20 mouse cellular contexts compared by ENCODE assay signal in the genomic region with DNA sequence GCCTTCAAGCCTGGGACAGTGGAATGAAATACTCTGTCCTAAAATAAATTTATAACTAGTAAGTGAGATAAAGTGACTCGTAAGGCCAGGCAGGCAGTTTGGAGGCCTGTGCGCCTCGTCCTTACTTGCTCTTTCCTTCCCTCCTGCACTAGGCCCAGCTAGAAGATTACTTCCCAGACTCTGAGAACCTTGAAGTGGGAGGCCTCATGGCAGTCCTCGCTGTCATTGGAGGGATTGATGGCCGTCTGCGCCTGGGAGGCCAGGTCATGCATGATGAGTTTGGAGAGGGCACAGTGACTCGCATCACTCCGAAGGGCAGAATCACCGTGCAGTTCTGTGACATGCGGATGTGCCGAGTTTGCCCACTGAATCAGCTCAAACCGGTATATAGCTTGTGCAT.
A peak's percentile ranks its signal among the peaks of the same experiment; 100 is the strongest.
DNase-seq lines count a peak whose midpoint lies in the region; ATAC-seq and TF ChIP-seq lines count a peak whose summit lies in the region.
"Had no signal": no experiment of that assay in that cellular context is flagged by ENCODE, and none has a peak within 500 bp of the region (broad histone marks: within the 10 kb centered on the region; RNA-seq: fewer than 3 reads in every experiment).

No protein-coding gene starts in this region.

- H3K36me3 ChIP-seq in kidney, embryonic 15.5 days: peaks cover 85% of the 10 kb centered on the region
- peaks cover 71% of the 10 kb centered on the region for H3K36me3 ChIP-seq in kidney, embryonic 14.5 days (ENCODE audit: control insufficient read depth, insufficient read depth, low read length)

- H3K9me3 ChIP-seq in kidney, embryonic 15.5 days (replicated peaks): no peaks in the 10 kb centered on the region
- no peaks in the 10 kb centered on the region for H3K9me3 ChIP-seq in kidney, embryonic 14.5 days (ENCODE audit: control insufficient read depth, low read length)
- H3K9me3 ChIP-seq: embryonic facial prominence, embryonic 15.5 days; forebrain, embryonic 10.5 days; heart, embryonic 12.5 days; hindbrain, embryonic 10.5 days; hindbrain, embryonic 15.5 days had no signal

- POLR2A ChIA-PET in Patski (lab: Charles Lee): no interaction called here

- 0 out of 2 replicates have a peak, but pooled peaks have one; percentile 52 for ATAC-seq in kidney, embryonic 15.5 days (replicated peaks; ENCODE audit: low FRiP score)
- no peak for ATAC-seq in kidney, embryonic 14.5 days (ENCODE audit: low FRiP score, low TSS enrichment)
- ATAC-seq in Patski: peak; percentile 57
- ATAC-seq: forebrain, embryonic 14.5 days had no signal

- H3K9ac ChIP-seq in kidney, embryonic 15.5 days: no peak overlapping the region
- H3K9ac ChIP-seq in kidney, embryonic 14.5 days (ENCODE audit: low read depth, low read length): no peak overlapping the region
- H3K9ac ChIP-seq: embryonic facial prominence, embryonic 15.5 days; heart, embryonic 12.5 days; hindbrain, embryonic 15.5 days had no signal

- 73% methylated on average over 12 of the region's 12 CpGs for WGBS in kidney, embryonic 15.5 days
- WGBS in kidney, embryonic 14.5 days: 82% methylated on average over 12 of the region's 12 CpGs

- no peak for TF ChIP-seq CTCF in Patski (IDR thresholded peaks at IDR 0.05)

- no peak overlapping the region for H3K4me3 ChIP-seq in kidney, embryonic 15.5 days (replicated peaks)
- H3K4me3 ChIP-seq in kidney, embryonic 14.5 days (ENCODE audit: low read length): no peak overlapping the region
- H3K4me3 ChIP-seq: embryonic facial prominence, embryonic 15.5 days; erythroblast, embryonic 14.5 days; forebrain, embryonic 10.5 days; gastrocnemius, adult 2 months; heart, embryonic 12.5 days; hindbrain, embryonic 10.5 days; hindbrain, embryonic 15.5 days had no signal

- DNase-seq in Patski (ENCODE audit: low read depth, low spot score): peak; percentile 12
- DNase-seq in adrenal gland, adult 8-10 months: peak; percentile 56
- peak; percentile 52 to 58 for DNase-seq in adrenal gland, postnatal 36 days
- no peak for DNase-seq in T-cell, adult 2 months (ENCODE audit: low spot score)
- DNase-seq: cerebellum, adult 11 months; cerebellum, adult 8-10 months; cerebellum, postnatal 14 days; embryo, embryonic 11 days; gastrocnemius, adult 2 months; gastrocnemius, postnatal 25 days had no signal

- no peaks in the 10 kb centered on the region for H3K27me3 ChIP-seq in kidney, embryonic 15.5 days
- H3K27me3 ChIP-seq in kidney, embryonic 14.5 days (ENCODE audit: control insufficient read depth, insufficient read depth, low read length): no peaks in the 10 kb centered on the region
- H3K27me3 ChIP-seq in Patski: no peaks in the 10 kb centered on the region
- H3K27me3 ChIP-seq: CH12.LX; embryonic facial prominence, embryonic 15.5 days; heart, embryonic 12.5 days; hindbrain, embryonic 15.5 days had no signal

- no peak overlapping the region for H3K27ac ChIP-seq in kidney, embryonic 15.5 days
- no peak overlapping the region for H3K27ac ChIP-seq in kidney, embryonic 14.5 days (ENCODE audit: low read depth, low read length)
- H3K27ac ChIP-seq: embryonic facial prominence, embryonic 15.5 days; forebrain, embryonic 10.5 days; gastrocnemius, adult 2 months; hindbrain, embryonic 10.5 days; hindbrain, embryonic 15.5 days had no signal

- in situ Hi-C loops in Patski (cut with MboI; ENCODE audit: low pct_unique_long_range_greater_than_20kb): no loop called here

- H3K4me1 ChIP-seq in kidney, embryonic 15.5 days: no peaks in the 10 kb centered on the region
- no peaks in the 10 kb centered on the region for H3K4me1 ChIP-seq in kidney, embryonic 14.5 days (ENCODE audit: control insufficient read depth, insufficient read depth, low read length)
- H3K4me1 ChIP-seq: embryonic facial prominence, embryonic 15.5 days; forebrain, embryonic 10.5 days; heart, embryonic 12.5 days; hindbrain, embryonic 10.5 days; hindbrain, embryonic 15.5 days had no signal

- H3K4me2 ChIP-seq in kidney, embryonic 15.5 days: no peak overlapping the region
- no peak overlapping the region for H3K4me2 ChIP-seq in kidney, embryonic 14.5 days (replicated peaks; ENCODE audit: low read depth, low read length)
- H3K4me2 ChIP-seq: embryonic facial prominence, embryonic 15.5 days; heart, embryonic 12.5 days; hindbrain, embryonic 15.5 days had no signal

- CTCF ChIA-PET in Patski (lab: Charles Lee): interaction anchor here (1.2 kb wide), 1 partner anchor 10 kb away, joined by 3 read pairs; no protein-coding TSS in a partner anchor
